Mouse (Mus musculus) kidney, postnatal 14 days (tissue): ENCODE results near the gene 2900026A02Rik.

Experiments used
- DNase-seq: peaks from one replicate; pipeline ENCODE4 v3.0.0; 2022; ENCODE audit warnings: mixed read lengths

2900026A02Rik gene

GRCm38 (mm10) chr5:113119291-113119690, 101.7 kb downstream of the 2900026A02Rik start:
- DNase-seq, result no peak

DNA sequence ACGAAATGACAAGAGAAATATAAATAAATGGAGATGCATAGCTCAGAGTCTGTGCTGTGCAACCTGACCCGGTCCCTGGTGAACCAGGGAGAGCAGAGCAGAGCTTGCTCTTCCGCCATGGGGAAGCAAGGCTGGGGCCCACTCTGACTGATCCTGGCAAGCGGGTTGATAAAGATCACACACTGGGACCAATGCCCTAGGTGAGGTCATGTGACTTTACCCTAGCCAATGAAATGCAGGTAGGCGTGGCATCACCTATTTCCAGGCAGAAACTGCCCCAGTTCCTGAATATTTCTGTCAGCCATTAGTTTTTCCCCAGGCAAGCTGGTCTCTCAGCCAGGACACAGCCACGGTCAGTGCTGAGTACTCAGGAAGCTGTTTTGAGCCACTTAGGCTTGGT, 102.3 kb downstream of the 2900026A02Rik start:
- DNase-seq, result no peak

DNA sequence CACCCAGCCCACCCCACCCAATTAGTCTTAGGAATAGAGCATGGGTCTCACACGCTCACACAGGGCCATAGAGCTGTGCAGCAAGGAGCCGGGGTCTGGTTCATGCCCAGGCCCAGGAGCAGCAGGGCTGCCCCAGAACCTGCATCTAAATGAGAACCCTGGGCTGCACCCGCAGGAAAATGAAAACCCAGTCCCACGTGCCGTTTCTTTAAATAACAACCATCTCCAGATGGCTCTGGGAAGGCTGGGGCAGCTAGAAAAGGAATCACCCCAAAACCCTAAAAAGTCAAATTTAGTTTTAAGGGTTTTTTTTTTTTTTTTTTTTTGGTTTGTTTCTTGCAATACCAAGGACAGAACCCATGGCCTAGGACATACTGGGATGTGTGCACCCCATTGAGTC, 103.7 kb downstream of the 2900026A02Rik start:
- DNase-seq, result no peak

- no peak for DNase-seq
These were observed 105.1 kb downstream of the 2900026A02Rik start for GRCm38 (mm10) chr5:113115896-113116295.

GRCm38 (mm10) chr5:113114264-113115225, 106.5 kb downstream of the 2900026A02Rik start:
- no peak for DNase-seq

DNA sequence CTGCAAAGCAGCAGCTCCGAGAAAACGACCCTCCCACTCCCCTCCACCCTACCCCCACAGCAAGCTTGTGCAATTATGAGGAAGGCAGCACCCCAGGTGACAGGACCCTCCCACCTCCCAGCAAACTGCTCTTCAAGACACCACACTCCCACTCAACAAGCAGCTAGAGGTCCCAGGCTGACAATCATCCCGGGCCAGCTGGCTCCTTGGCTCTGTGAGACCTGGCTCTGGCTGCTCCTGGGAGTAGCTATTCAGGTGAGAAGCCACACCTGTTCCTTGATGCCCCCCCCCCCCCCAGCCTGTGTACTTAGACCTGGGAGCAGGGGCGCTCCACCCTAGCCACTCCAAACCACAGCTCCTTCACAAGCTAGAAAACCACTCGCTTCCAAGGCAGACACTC, 107.9 kb downstream of the 2900026A02Rik start:
- DNase-seq, result no peak

DNA sequence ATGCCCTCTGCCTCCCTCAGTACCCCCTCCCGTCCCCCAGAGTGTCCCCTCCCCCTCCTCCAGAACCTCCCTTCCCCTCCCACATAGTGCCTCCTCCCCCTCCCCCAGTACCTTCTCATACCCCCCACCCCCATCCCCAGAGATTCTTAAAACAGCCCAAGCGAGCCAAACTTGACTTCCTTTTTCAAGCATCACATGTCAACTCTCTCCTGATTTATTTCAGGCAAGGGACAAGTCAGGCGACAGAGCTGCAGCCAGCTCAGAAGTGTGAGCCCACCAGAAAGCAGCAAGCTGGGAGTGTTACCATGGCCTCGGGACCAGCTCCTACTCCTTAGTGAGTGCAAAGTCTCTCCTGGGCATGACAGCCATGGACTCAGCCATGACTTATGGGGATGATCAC, 109.7 kb downstream of the 2900026A02Rik start:
- DNase-seq, result no peak

- no peak for DNase-seq
These were observed 110.1 kb downstream of the 2900026A02Rik start for GRCm38 (mm10) chr5:113110929-113111328.

- DNase-seq, result peak; percentile 53
These were observed 111.4 kb downstream of the 2900026A02Rik start for GRCm38 (mm10) chr5:113109651-113110050.

DNA sequence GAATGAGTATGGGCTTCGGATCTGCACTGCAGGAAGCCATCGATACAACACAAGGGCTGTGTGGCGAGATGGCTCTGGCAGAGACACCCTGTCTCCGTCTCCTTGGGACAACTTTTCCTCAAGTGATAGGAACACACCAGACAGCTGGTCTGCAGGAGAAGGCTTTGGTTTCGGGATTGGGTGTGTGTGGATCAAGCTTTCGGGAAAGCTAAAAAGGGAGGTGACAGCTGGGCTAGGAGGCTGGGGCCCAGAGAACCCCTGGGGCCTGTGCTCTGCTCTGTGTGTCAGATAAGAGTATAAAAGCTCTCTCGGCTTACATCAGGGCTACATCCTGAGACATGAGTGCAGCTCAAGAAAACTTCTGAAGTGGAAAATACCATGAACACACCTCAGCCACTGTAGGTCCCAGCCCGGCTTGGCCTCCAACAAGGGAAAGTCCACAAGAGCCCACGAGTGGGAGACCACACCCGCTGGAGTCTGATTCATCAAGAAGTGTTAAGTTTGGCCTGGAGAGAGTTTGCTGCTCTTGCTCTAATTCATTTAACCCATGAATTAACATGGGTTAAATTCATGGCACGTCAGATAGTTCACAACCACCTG, 112.8 kb downstream of the 2900026A02Rik start:
- no peak for DNase-seq

DNA sequence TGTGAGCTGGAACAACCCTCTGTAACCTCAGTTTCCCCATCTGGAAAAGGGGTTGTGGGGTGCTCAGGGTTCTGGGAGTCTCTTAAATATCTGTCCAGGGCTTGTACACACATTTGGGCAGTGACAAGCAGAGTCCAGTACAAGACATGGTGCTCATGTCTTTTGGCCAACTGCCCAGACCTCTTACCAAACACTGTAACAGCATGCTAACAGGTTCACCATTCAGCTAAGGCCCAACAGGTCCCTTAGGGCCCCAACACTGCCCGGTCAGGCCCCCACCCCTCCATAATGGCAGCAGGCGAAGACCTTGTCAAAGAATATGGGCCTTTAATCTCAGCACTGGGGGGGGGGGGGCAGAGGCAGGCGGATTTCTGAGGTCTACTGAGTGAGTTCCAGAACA, 113.3 kb downstream of the 2900026A02Rik start:
- peak; percentile 43 for DNase-seq

DNA sequence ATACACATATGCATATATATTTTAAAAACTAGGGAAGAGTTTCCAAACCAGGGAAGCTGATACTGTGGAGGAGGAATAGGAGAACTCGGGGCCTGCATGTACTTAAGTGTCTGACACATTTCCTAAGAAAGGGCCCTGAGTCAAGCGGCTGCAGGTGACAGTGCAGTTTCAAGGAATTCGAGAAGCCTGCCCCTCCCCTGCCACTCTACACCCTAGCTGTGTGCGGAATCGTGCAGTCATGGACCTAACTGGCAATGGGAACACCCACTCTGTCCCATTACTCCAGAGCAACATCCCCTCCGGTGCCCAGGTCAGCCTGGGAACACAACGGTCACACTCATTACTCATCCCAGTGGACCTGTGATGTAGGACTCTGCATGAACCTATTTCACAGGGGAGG, 114.4 kb downstream of the 2900026A02Rik start:
- no peak for DNase-seq

GRCm38 (mm10) chr5:113105481-113105880, 115.6 kb downstream of the 2900026A02Rik start:
- no peak for DNase-seq

GRCm38 (mm10) chr5:113105035-113105434, 116.0 kb downstream of the 2900026A02Rik start:
- no peak for DNase-seq

GRCm38 (mm10) chr5:113102455-113102854, 118.6 kb downstream of the 2900026A02Rik start:
- no peak for DNase-seq

DNA sequence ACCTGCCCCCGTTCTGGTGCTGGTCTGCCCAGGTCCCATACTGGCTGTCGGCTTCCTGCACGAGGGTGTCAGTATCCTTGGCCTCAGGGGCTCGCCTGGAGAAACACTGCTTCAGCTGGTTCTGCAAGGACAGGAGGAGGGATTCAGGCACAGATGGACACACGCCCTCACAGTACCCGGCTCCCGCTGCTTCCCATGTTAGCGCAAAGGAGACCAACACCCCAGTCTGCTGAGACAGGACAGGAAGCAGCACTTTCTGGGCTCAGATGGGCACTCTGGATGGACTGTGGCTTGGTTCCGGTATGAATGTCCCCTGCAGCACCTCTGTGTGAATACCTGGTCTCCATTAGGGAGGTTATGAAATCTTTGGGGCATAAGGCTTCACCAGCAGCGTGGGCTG, 119.6 kb downstream of the 2900026A02Rik start:
- DNase-seq, result no peak

- DNase-seq, result no peak
These were observed 120.6 kb downstream of the 2900026A02Rik start for GRCm38 (mm10) chr5:113100422-113100821.

DNA sequence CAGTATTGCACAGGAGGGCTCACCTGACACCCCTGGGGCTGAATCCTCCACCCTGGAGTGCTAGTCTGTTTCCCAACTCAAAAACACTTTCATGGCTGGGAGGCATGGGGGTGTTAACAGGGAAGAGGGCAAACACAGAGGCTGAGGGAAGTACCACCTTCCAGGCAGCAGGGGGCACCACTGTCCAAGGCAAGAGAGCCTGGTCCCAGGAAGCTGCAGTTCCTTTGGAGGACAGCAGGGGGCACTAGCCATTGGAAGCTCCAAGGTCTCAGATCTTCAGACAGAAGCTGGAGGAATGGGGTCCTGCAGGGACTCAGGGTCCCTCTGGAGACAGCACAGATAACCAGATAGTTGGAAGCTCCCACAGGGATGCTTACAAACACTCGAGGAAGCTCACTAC, 121.5 kb downstream of the 2900026A02Rik start:
- DNase-seq, result peak; percentile 88

DNA sequence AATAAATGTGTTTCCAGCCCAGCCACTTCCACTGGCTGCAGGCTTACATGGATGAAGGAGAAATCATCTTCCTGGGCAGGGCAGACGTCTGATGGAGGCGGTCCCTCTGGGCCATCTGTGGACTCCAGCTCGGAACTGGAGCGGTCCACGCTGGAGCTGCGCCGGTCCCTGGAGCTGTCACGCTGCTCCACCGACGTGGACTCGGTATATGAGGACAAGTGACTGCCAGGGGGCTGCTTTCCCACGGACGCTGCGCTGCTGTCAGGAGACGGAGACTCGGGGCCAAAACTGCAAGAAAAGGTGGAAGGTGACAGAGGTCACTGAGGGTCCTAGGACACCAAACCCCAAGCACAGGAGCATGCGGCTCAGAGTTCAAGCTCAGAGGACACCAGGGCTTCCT, 123.5 kb downstream of the 2900026A02Rik start:
- DNase-seq, result no peak

GRCm38 (mm10) chr5:113095456-113095855, 125.6 kb downstream of the 2900026A02Rik start:
- DNase-seq, result no peak

GRCm38 (mm10) chr5:113092406-113092805, 128.6 kb downstream of the 2900026A02Rik start:
- DNase-seq, result peak; percentile 68

GRCm38 (mm10) chr5:113091162-113091561, 129.9 kb downstream of the 2900026A02Rik start:
- peak; percentile 81 for DNase-seq

- DNase-seq, result peak; percentile 41
These were observed 130.3 kb downstream of the 2900026A02Rik start for GRCm38 (mm10) chr5:113090750-113091149.

DNA sequence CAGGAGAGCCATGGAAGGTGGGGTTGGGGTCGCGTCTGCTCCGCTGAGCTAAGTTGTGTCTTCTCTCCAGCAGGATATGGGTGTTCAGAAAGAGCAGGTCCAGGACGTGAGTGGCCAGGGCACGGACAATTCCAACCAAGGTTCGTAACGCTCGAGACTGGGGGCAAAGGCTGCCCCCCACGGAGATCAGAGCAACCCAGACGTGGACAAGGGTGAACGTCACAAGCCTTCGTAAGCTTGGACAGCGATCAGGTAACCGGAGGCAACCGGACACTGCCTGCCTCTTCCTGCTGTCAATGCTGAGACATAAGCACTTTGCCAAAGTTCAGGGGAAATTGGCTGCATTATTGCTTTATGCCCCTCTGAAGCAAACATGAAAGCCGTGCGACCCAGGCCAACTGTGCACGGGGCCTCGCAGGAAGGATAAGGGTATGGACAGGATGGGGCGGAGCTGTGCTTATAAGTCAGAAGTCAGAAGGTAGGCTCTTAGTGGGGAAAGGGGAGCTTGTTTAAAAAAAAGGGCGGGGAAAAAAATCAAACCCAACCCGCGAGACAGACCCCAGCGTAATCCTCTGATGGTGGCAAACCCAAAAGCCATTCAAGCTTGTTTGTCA, 130.9 kb downstream of the 2900026A02Rik start:
- DNase-seq, result peak; percentile 48
